ENCODE assay signal across 7 mouse cellular contexts in genomic region chr2:60962001-60962670, GRCm38 (mm10). TPM values are rescaled to one million over a fixed set of nuclear protein-coding genes. Genes with fewer than 3 reads are reported as not detected.
DNase-seq lines count a peak whose midpoint lies in the region; ATAC-seq and TF ChIP-seq lines count a peak whose summit lies in the region.

No protein-coding gene starts in this region.

- peak overlapping the region; percentile 78 for H3K4me3 ChIP-seq in hindbrain, embryonic 13.5 days
- H3K4me3 ChIP-seq in liver, adult 2 months (ENCODE audit: insufficient read depth, low read depth, low read length), result peak overlapping the region; percentile 93
- H3K4me3 ChIP-seq in midbrain, postnatal 0 days (ENCODE audit: low read depth, low read length), result peak overlapping the region; percentile 83

- peak overlapping the region; percentile 69 for H3K4me2 ChIP-seq in hindbrain, embryonic 13.5 days
- peak overlapping the region; percentile 82 for H3K4me2 ChIP-seq in midbrain, postnatal 0 days (ENCODE audit: low read depth, low read length, poor library complexity, severe bottlenecking)

- H3K79me2 ChIP-seq in liver, adult 2 months (ENCODE audit: control insufficient read depth, insufficient read depth, low read length), result peaks cover 3% of the 10 kb centered on the region; the same call in 1 of the 2 replicates

- H3K27me3 ChIP-seq in hindbrain, embryonic 13.5 days, result no peaks in the 10 kb centered on the region
- H3K27me3 ChIP-seq in liver, adult 2 months (ENCODE audit: control insufficient read depth, insufficient read depth, low read length), result no peaks in the 10 kb centered on the region
- H3K27me3 ChIP-seq in midbrain, postnatal 0 days (ENCODE audit: insufficient read depth, low read length), result no peaks in the 10 kb centered on the region

- WGBS in hindbrain, embryonic 13.5 days, result 1% methylated on average over 29 of the region's 64 CpGs
- WGBS in liver, adult 2 months, result 1% methylated on average over 48 of the region's 64 CpGs
- WGBS in midbrain, postnatal 0 days, result 0% methylated on average over 29 of the region's 64 CpGs

- peak; percentile 80 for DNase-seq in NIH3T3 (ENCODE audit: low read depth)
- peak; percentile 80 for DNase-seq in adrenal gland, postnatal 25 days
- DNase-seq in forelimb bud, embryonic 11.5 days (ENCODE audit: low read depth, low spot score), result peak; percentile 66
- DNase-seq in liver, adult 2 months (ENCODE audit: extremely low read depth, low read depth, low spot score), result peak; percentile 96
- peak; percentile 32 for DNase-seq in midbrain, postnatal 0 days (ENCODE audit: low spot score)
- DNase-seq in urinary bladder, postnatal 14 days (ENCODE audit: low spot score), result peak; percentile 77

- peak; percentile 87 for ATAC-seq in hindbrain, embryonic 13.5 days (ENCODE audit: low FRiP score)
- peak; percentile 79 for ATAC-seq in midbrain, postnatal 0 days (ENCODE audit: low FRiP score)

- H3K9ac ChIP-seq in hindbrain, embryonic 13.5 days, result peak overlapping the region; percentile 90
- peak overlapping the region; percentile 97 for H3K9ac ChIP-seq in liver, adult 2 months (ENCODE audit: low read depth, low read length)
- H3K9ac ChIP-seq in midbrain, postnatal 0 days (replicated peaks; ENCODE audit: low read length, poor library complexity, severe bottlenecking), result peak overlapping the region; percentile 80

- no peak for TF ChIP-seq POLR2A in liver, adult 2 months (IDR thresholded peaks at IDR 0.05; ENCODE audit: extremely low read depth, insufficient read depth, low read length)

- H3K9me3 ChIP-seq in hindbrain, embryonic 13.5 days, result no peaks in the 10 kb centered on the region
- no peaks in the 10 kb centered on the region for H3K9me3 ChIP-seq in midbrain, postnatal 0 days (ENCODE audit: low read length)

- no peaks in the 10 kb centered on the region for H3K36me3 ChIP-seq in hindbrain, embryonic 13.5 days
- no peaks in the 10 kb centered on the region for H3K36me3 ChIP-seq in liver, adult 2 months (ENCODE audit: control insufficient read depth, insufficient read depth, low read length)
- H3K36me3 ChIP-seq in midbrain, postnatal 0 days (ENCODE audit: insufficient read depth, low read length), result no peaks in the 10 kb centered on the region

- H3K27ac ChIP-seq in hindbrain, embryonic 13.5 days, result peak overlapping the region; percentile 97
- H3K27ac ChIP-seq in liver, adult 2 months (replicated peaks; ENCODE audit: insufficient read depth, low read depth, low read length), result peak overlapping the region; percentile 97
- peak overlapping the region; percentile 82 for H3K27ac ChIP-seq in midbrain, postnatal 0 days (ENCODE audit: low read depth, low read length)

- TF ChIP-seq CTCF in liver, adult 2 months (IDR thresholded peaks at IDR 0.05; ENCODE audit: low read depth, low read length), result no peak
- no peak for TF ChIP-seq CTCF in midbrain, postnatal 0 days (IDR thresholded peaks at IDR 0.05)

- peaks cover 40% of the 10 kb centered on the region for H3K4me1 ChIP-seq in hindbrain, embryonic 13.5 days (replicated peaks)
- peaks cover 5% of the 10 kb centered on the region; the same call in 1 of the 2 replicates for H3K4me1 ChIP-seq in liver, adult 2 months (ENCODE audit: control insufficient read depth, insufficient read depth, low read length)
- H3K4me1 ChIP-seq in midbrain, postnatal 0 days (ENCODE audit: insufficient read depth, low read length), result 0 out of 2 replicates have a peak, but pooled peaks cover 3% of the 10 kb centered on the region

RNA-seq across cellular contexts. Expression of gene Rbms1, which starts 0.9 kb away (rescaled TPM):
- 71.2 and 72.6 TPM in 2 replicates for total RNA-seq in adrenal gland, postnatal 25 days (2021)
- 62.3 and 71.4 TPM in 2 replicates for polyA plus RNA-seq in hindbrain, embryonic 13.5 days (2015; fragmentation: Nextera tagmentation; extraction: Ambion mirVana)
- 25.8 and 33.2 TPM in 2 replicates for total RNA-seq in liver, adult 2 months (2014; rRNA removed)
- 34.0 and 54.6 TPM in 2 replicates for polyA plus RNA-seq in liver, adult 2 months (2012; rRNA removed)
- total RNA-seq in midbrain, postnatal 0 days (2014; rRNA removed), result 36.2 and 38.6 TPM in 2 replicates
- 40.4 and 40.8 TPM in 2 replicates for polyA plus RNA-seq in midbrain, postnatal 0 days (2015; fragmentation: Nextera tagmentation; extraction: Ambion mirVana)

Comparison
In these comparisons a context has a peak if more than half of its experiments do, and no peak if none do; other contexts are left out.
1. Peak in every context shown above with its lines: DNase-seq, ATAC-seq, H3K4me3 ChIP-seq and H3K27ac ChIP-seq.
2. DNase-seq: peak in every context shown above with its lines; median percentile 96 in liver, adult 2 months; 80 in NIH3T3; 80 in adrenal gland, postnatal 25 days; 77 in urinary bladder, postnatal 14 days; 66 in forelimb bud, embryonic 11.5 days; 32 in midbrain, postnatal 0 days.